Mouse (Mus musculus) lung, adult 18-20 months (tissue): ENCODE measurements around the gene Jph3.

Experiments
- DNase-seq, 2 experiments: peaks; one replicate each; pipeline ENCODE4 v3.0.0; 2022; ENCODE audit warnings: mixed read lengths in 2 of 2

Gene Jph3

DNA sequence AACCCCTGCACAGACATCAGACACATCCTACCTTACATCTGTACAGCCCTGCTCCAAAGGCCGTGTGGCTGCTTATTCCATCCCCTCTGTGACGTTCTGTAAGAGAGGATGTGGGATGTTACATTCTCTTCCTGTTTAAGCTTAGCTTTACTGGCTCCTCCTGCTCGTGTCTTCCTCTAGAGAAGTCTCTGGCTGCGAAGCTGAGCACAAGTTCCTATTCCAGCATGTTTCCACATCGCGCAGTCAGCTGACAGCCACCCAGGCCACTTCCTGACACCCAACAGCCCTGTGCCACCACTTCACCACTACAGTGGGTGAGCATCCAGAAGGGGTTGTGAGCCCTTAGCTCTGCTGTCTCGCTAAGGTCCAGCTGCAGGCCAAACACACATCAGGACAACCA lies 62.7 kb downstream of the Jph3 start:
- peak; percentile 41 to 45 for DNase-seq

- peak; percentile 61 to 79 for DNase-seq
Observed at GRCm38 (mm10) chr8:121792627-121793026, 63.2 kb downstream of the Jph3 start.

DNA sequence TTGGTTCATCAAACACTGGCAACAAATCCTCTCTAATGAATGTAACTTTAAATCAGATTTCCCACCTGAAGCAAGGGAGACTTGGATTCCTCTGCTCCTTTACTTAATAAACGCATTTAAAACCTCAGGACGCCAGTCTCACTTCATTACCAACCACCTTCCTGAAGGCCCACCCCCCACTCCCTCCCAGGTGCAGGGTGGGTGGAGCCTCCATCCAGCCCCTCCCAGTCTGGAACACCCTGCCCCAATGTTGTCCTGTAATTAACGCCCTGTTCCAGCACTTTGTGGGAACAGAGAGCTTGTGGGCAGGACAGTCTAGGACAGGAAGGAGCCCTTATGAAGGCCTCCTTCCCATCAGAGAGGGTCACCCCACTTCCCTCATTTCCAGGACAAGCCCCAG lies 64.7 kb downstream of the Jph3 start:
- no peak for DNase-seq

- DNase-seq = no peak
Observed at GRCm38 (mm10) chr8:121795461-121795860, 66.0 kb downstream of the Jph3 start.

- peak; percentile 19 to 24 for DNase-seq
Observed at GRCm38 (mm10) chr8:121796406-121796805, 67.0 kb downstream of the Jph3 start.

DNA sequence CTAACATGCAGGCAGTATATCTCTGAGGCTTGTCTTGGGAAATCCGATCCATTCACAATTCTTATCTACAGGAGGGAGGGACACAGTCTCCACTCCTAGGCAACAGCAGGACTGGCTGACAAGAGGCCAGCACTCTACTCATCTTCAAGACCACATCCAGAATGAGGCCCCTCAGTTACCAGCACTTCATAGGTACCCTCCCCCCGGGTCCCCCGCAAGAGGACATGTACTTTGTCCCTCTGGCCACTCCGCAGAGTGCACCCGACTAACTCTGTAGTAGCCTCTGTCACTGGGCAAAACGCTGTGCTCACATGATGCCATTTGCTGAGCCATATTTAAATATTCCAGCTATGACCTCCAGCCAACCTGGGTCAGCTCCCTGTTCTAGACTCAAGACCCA lies 69.0 kb downstream of the Jph3 start:
- DNase-seq = no peak

GRCm38 (mm10) chr8:121804829-121805228 lies 75.4 kb downstream of the Jph3 start:
- DNase-seq = no peak

DNA sequence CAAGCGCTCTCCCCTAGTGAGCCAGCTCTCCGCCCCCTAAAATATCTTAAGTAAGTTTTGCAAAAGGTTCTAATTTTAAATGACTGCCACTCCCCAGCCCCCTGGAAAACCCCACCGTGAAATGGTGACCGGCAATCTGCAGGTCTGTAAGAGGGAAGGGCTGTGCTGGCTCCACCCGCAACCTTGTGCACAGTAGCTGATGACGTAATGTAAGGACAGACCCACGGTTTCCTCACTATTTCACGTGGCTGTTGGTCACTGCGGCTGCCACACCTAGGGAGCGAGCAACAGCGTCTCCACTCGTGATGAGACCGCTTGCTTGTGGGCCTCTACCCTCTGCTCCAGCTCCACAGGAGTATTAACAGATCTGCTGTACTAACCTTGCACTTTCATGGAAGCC lies 76.7 kb downstream of the Jph3 start:
- DNase-seq = peak; percentile 19 to 30

GRCm38 (mm10) chr8:121808032-121808431 lies 78.6 kb downstream of the Jph3 start:
- DNase-seq = no peak

- DNase-seq = no peak
Observed at GRCm38 (mm10) chr8:121809524-121810155, 80.2 kb downstream of the Jph3 start.

GRCm38 (mm10) chr8:121811502-121811901 lies 82.1 kb downstream of the Jph3 start:
- no peak for DNase-seq

DNA sequence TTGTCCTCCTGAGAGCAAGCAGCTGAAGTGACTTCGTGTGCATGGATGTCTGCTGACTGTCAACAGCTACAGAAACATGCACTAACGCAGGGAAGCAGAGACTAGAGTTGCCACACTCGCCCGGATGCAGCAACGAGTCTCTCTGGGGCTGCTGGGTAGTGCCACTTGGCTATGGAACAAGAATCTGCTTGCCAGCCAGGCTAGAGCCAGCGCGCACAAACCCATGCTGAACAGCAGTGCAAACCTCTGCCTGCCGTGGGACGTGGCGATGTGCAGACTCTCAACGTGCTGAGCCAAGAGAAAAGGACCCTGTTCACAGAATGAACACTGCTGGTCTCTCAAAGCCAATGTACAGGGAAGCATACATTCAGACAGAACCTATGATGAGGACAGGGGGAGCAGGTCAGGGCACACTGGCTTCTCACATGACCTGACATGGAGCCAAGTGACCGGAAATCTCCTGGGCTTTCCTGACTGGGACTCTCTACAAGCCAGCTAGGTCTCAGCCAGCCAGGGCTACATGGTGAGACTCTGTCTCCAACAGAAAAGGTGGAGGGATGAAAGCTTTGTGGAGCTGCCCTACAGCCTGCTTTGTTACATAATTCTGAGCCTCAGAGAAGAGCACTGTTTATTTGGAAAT lies 82.6 kb downstream of the Jph3 start:
- no peak for DNase-seq

DNA sequence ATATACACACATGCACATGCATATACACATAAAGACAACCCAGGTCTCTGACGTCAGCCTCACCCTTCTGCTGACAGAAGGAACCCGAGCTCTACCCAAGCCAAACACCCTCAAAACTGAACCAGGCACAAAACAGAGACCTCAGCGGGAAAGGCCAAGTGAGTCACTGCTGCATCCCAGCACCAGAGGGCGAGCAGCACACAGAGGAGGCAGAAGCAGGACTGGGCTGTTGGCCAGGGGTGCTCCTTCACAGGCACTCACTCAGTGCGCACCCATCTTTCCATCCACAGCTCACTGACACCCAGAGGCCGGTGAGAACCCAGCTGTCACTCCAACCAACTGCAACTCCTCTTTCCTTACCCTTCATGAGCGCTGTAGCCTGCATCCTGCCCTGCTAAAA lies 88.8 kb downstream of the Jph3 start:
- no peak for DNase-seq

DNA sequence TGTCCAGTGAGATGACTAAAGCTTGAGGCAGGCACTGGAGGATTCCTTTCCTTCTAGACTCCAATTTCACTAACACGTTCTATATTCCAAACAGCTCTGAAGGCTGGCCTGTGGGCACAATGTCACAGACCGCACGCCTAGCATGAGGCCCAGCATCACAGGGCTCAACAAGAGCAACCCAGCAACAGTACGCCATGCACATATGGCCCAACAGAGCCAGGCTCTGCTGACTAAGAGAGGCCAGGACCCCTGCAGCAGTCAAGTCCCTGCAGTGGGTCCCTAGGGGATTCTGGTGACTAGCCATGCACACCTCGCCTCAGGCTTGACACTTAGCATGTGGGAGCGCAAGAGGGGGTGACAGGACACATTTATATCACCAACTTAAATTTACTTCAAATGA lies 91.4 kb downstream of the Jph3 start:
- DNase-seq = no peak

DNA sequence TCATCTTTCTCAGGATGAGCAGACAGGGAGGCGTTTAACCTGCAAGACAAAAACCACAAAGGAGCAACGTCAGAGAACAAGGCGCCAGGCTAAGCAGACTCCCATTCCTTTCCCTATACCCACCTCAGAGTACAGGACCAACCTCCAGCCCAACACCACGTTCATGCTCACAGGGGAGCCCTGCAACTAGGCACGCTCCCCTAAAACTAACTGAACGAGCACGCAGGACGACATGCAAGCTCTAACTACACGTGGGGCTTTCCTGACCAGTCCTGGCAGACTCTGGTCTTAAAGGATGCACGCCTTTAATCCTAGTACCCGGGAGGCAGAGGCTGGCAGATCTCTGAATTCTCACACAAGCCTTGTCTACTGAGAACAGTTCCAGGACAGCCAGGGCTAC lies 91.9 kb downstream of the Jph3 start:
- DNase-seq = no peak

DNA sequence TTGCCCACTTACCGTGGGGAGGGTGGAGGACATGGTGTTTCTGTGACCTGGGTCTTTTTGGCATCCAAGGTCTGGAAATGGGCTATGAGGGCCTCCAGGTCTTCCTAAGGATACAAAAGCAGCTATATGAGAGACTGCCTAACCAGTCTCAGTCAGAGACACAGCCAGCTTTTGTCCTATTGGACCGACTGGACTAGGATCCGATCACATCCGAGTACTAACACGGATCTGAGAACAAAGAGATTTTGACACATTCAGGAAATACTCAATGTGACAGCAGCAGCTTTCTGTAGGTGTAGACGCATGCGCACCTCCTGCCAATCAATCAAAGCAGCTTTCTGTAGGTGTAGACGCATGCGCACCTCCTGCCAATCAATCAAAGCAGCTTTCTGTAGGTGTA lies 92.3 kb downstream of the Jph3 start:
- no peak for DNase-seq

DNA sequence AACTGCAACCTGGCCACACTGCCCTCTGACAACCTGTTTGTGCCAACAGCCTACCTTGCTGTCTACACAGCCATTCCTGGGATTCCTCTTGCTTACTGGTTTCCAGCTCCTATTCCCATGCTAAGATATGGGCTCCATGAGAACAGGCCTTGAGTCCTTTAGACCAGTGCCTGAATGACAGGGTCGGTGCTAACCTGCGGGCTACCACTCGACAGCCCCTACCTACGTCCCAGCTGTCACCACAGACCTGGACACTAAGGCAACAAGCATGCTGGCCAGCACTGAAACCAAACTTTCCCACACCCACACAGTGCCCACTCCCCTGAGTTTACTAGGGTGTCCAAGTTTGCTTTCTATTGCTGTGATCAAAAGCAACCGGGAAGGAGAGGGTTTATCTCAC lies 98.3 kb downstream of the Jph3 start:
- no peak for DNase-seq

DNA sequence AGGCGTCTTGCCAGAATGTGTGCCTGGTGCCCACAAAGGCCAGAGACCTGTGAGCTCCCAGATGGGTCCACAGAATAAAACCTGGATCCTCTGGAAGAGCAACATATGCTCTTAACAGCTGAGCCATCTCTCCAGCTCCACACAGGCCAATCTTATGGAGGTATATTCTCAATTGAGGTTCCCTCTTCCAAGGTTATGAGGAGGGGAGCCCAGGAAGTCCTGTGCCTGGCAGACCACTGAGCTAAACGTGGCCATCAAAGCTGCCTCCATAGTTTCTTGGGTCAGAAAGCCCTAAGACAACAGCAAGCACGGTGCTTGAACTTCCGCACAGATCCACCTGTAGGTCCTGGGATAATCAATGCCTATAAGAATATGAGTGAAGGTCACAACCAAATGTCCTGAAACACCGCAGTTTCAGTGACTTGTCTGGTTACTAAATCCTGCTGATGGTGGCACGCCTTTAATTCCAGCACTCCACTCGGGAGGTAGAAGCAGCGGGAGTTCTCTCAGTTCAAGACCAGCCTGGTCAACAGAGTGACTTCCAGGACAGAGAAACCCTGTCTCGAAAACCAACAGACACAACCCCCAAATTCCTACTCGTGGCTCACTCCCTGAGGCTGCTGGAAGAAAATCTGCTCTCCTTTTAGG lies 99.1 kb downstream of the Jph3 start:
- no peak for DNase-seq

- peak; percentile 85 to 87 for DNase-seq
Observed at GRCm38 (mm10) chr8:121829048-121829776, 99.8 kb downstream of the Jph3 start, which contains the start of gene Klhdc4. Klhdc4 (minus strand) TSS chr8:121829569.

GRCm38 (mm10) chr8:121829777-121830362 lies 100.4 kb downstream of the Jph3 start:
- no peak for DNase-seq

GRCm38 (mm10) chr8:121832061-121832460 lies 102.6 kb downstream of the Jph3 start:
- no peak for DNase-seq

- peak; percentile 58 to 61 for DNase-seq
Observed at GRCm38 (mm10) chr8:121832503-121832902, 103.1 kb downstream of the Jph3 start.

DNA sequence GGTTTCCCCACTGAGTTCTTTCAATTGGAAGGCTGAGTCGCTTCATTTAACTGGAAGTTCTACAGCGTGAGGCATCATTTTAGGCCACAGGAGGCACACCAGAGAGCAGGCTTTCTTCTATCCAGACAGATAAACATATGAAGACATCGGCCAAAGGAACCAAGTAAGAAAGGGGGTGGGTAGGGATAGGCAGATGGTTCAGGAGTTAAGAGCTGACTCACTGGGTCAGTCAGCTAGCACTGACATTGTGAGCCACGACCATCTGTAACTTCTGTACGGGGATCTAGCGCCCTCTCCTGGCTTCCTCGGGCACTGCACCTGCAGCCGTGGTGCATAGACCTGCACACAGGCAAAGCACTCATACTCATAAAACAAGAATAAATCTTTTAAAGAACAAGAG lies 111.8 kb downstream of the Jph3 start:
- DNase-seq = no peak
